Mouse (Mus musculus) kidney, postnatal 0 days (tissue): ENCODE measurements around the gene Draxin. TPM values are rescaled to one million over a fixed set of nuclear protein-coding genes. Genes with fewer than 3 reads are reported as not detected.
A peak's percentile ranks its signal among the peaks of the same experiment; 100 is the strongest.

Source experiments
- ATAC-seq: fragments of 200-750 bp; cut with Nextera tagmentation; replicated peaks from 2 replicates; pipeline ENCODE4 v1.8.0; 2017; ENCODE audit warnings: low read depth, moderate number of reproducible peaks, moderate TSS enrichment, moderate library complexity; ENCODE audit not compliant: low FRiP score
- DNase-seq: peaks from one replicate; pipeline ENCODE4 v3.0.0-alpha.2; 2016; ENCODE audit warnings: low spot score
- H3K27ac ChIP-seq: fragments of 300-500 bp; sonication (generic); 2 replicates; pipeline ENCODE4 v1.5.1; 2014; ENCODE audit warnings: mild to moderate bottlenecking
- H3K27me3 ChIP-seq: fragments of 300-500 bp; sonication (generic); 2 replicates; pipeline ENCODE4 v1.6.1; 2014; ENCODE audit warnings: low read length, mixed read lengths; ENCODE audit not compliant: insufficient read depth
- H3K36me3 ChIP-seq: fragments of 300-500 bp; sonication (generic); 2 replicates; pipeline ENCODE4 v1.6.1; 2014; ENCODE audit warnings: low read length, mixed read lengths; ENCODE audit not compliant: insufficient read depth
- H3K4me1 ChIP-seq: fragments of 300-500 bp; sonication (generic); replicated peaks from 2 replicates; pipeline ENCODE4 v1.6.1; 2014; ENCODE audit warnings: antibody characterized with exemption, low read length, mixed read lengths; ENCODE audit not compliant: insufficient read depth
- H3K4me2 ChIP-seq: fragments of 300-500 bp; sonication (generic); 2 replicates; pipeline ENCODE4 v1.6.1; 2014; ENCODE audit warnings: mild to moderate bottlenecking, low read length, moderate library complexity, mixed read lengths
- H3K4me3 ChIP-seq: fragments of 300-500 bp; sonication (generic); replicated peaks from 2 replicates; pipeline ENCODE4 v1.5.1; 2014; ENCODE audit warnings: low read depth, low read length
- H3K9ac ChIP-seq: fragments of 300-500 bp; sonication (generic); 2 replicates; pipeline ENCODE4 v1.6.1; 2014; ENCODE audit warnings: low read depth, low read length
- H3K9me3 ChIP-seq: fragments of 300-500 bp; sonication (generic); replicated peaks from 2 replicates; pipeline ENCODE4 v1.6.1; 2016; ENCODE audit warnings: low read length, inconsistent platforms, mixed read lengths
- CTCF ChIP-seq: IDR thresholded peaks from 2 replicates; pipeline ENCODE4 v1.5.1; 2016; ENCODE audit warnings: antibody characterized with exemption, low read depth, mild to moderate bottlenecking, moderate library complexity
- WGBS: fragments of 180-500 bp; shearing (Covaris S2); extraction: QIAGEN DNeasy Blood & Tissue Kit; methylation state at CpG from one replicate; pipeline ENCODE4 v1.1.7; 2014; 5-methylcytosine and 5-hydroxymethylcytosine counted together
- polyA plus RNA-seq: library from polyadenylated mRNA; unstranded; fragments of >200 nt; fragmentation: Nextera tagmentation; extraction: Ambion mirVana; gene quantifications from 2 replicates; pipeline ENCODE4 v1.2.1, GENCODE M21; 2015

Gene Draxin
- polyA plus RNA-seq, 1 experiment from 2014 or later = 0.14 TPM

DNA sequence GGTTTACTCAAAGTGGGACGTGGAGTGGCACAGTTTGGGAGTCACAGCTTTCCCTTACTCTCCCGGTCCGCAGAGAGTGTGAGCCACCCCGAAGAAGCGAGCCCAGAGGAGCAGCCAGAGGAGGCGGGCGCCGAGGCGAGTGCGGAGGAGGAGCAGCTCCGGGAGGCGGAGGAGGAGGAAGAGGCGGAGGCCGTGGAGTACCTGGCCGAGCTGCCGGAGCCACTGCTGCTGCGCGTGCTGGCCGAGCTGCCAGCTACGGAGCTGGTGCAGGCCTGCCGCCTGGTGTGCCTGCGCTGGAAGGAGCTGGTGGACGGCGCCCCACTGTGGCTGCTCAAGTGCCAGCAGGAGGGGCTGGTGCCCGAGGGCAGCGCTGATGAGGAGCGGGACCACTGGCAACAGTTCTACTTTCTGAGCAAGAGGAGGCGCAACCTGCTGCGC is 33.5 kb upstream of the Draxin start:
- H3K9ac ChIP-seq = no peak overlapping the region
- H3K36me3 ChIP-seq = no peaks in the 10 kb centered on the region
- WGBS = 1% methylated on average over 26 of the region's 29 CpGs
- ATAC-seq = peak; percentile 60
- no peaks in the 10 kb centered on the region for H3K9me3 ChIP-seq
- H3K27ac ChIP-seq = no peak overlapping the region
- peak overlapping the region; percentile 22; the same call in 1 of the 2 replicates for H3K4me3 ChIP-seq
- DNase-seq = peak; percentile 86
- H3K4me1 ChIP-seq = peaks cover 3% of the 10 kb centered on the region; the same call in 1 of the 2 replicates
- H3K4me2 ChIP-seq = peak overlapping the region; percentile 50
- peaks cover 44% of the 10 kb centered on the region for H3K27me3 ChIP-seq
- TF ChIP-seq CTCF = peak; percentile 85

DNA sequence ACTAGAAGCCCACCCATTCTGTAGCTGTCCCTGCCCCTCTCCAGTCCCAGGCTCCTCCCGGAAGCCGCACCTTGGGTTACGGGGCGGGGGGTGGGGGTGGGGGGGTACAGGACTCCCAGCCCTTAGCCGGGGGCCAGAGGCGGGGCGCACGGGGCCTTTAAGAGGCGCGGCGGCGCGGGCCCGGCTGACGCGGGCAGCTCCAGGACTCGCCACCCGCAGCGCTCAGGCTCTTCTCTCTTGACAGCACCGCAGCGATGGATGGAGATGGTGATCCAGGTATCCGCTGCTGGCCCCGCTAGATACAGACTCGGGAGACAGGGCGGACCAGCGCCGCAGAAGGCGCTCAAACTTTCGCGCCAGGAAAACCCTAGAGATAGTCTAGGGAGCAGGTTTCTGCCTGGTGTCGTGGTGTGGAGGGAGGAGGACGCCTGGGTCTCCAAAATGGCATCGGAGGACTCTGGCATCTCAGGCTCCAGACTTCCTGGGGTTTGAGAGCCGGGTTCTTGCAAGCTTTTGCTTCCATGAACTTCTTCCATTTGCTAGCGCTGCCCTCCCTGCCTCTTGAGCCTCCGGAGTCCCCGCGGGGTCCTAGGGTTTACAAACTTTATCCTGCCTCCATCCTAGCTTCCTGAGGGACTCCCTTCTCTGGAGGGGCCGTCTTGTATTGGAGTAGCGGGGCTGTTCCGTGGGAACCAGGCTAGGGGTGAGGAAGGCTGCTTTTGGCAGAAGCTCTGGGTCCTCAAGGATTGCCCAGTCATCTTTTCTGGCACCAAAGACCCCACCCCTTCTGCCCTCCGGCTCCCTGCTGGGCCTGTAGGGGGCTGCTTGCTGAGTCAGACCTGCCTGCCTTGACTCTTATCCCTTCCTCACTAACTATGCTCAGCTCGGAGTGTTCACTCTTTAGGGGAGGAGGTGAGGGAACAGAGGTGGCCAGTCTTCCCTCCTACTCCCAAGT is 30.2 kb upstream of the Draxin start, which contains the start of the genes Fbxo44 and Fbxo2:
Gene Fbxo44, minus strand, starts transcription at position 47 of the 955 bp plus-strand sequence.
Gene Fbxo2, plus strand, starts transcription at position 186 of the 955 bp plus-strand sequence.
- H3K27ac ChIP-seq = peak within 1 kb of the TSS; percentile 65
- H3K27me3 ChIP-seq = peaks cover 37% of the 10 kb centered on the region
- DNase-seq = peak; percentile 44
- peaks cover 3% of the 10 kb centered on the region; the same call in 1 of the 2 replicates for H3K4me1 ChIP-seq
- peak; percentile 53 for ATAC-seq
- H3K9ac ChIP-seq = peak within 1 kb of the TSS; percentile 77
- WGBS = 2% methylated on average over 43 of the region's 43 CpGs
- TF ChIP-seq CTCF = no peak
- H3K4me3 ChIP-seq = peak within 1 kb of the TSS; percentile 60
- peak within 1 kb of the TSS; percentile 98 for H3K4me2 ChIP-seq
- H3K9me3 ChIP-seq = no peaks in the 10 kb centered on the region
- 0 out of 2 replicates have a peak, but pooled peaks cover 11% of the 10 kb centered on the region for H3K36me3 ChIP-seq

GRCm38 (mm10) chr4:148159544-148160435 is 29.3 kb upstream of the Draxin start:
- peak; percentile 20; the same call in 1 of the 2 replicates for TF ChIP-seq CTCF
- Histone ChIP-seq H3K4me1 (peaks cover 3% of the 10 kb centered on the region; the same call in 1 of the 2 replicates), H3K27ac (peak overlapping the region; percentile 65), H3K9ac (peak overlapping the region; percentile 77), H3K4me3 (peak overlapping the region; percentile 60), H3K9me3 (no peaks in the 10 kb centered on the region), H3K36me3 (0 out of 2 replicates have a peak, but pooled peaks cover 11% of the 10 kb centered on the region), H3K4me2 (peak overlapping the region; percentile 98), H3K27me3 (peaks cover 28% of the 10 kb centered on the region)
- WGBS = under 1% methylated on average over 55 of the region's 55 CpGs
- ATAC-seq = peak; percentile 87
- peak; percentile 96 for DNase-seq

DNA sequence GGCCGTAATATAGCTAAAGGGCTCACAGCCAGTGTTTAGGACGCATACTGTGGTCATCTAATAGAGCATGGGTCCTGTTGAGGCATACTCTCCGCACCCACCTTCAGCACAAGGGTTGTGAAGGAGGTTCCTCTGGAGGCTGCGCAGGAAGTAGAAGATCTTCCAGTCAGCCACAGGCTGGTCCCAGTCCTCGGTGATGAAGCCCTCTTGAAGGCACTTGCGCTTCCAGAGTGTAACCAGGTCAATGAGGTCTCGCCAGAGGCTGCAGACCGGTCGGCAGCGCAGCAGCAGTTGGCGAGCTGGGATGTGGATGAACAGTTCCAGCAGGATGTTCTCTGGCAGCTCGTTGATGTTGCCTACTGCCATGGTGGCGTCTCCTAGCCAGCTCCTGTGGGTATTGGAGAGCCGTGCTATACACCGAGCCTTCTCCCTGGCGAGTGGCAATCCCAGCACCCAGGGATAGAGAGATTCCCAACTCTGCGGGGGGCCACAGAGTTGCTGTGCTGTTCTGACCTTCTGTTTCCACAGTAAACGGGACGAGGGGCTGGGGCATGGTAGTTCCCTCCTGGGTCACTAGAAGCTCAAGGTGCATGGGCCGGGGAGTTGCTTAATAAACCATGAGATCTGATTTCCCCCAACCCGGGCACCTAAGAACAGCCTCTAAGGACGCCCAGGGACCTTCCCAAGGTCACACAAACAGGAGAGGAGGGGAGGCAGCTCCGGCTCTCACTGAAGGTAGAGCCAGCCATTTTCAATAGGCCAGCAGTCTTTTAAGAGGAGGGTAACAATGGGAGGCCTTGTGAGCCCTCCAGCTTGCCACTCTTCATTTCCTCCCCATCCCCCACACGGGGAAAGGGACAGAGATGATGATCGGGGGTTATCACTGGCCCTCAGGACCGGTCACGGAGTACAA is 28.2 kb upstream of the Draxin start:
- WGBS = 33% methylated on average over 27 of the region's 27 CpGs
- no peak for ATAC-seq

DNA sequence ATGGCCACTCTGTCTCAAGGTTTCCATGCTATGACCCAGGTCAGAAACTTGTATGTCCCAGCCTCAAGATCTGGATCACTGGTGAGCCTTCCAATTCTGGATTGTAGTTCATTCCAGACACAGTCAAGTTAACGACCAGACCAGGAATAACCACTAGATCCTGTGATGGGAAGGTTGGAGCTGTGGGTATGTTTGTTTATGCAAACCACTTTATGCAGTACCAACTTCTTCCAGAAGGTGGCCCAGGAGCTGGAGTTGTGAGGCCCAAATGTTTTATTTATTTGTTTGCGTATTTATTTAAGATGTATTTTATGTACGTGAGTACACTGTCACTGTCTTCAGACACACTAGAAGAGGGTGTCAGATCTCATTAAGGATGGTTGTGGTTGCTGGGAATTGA is 24.5 kb upstream of the Draxin start:
- DNase-seq = no peak
- Histone ChIP-seq H3K36me3 (0 out of 2 replicates have a peak, but pooled peaks cover 11% of the 10 kb centered on the region), H3K4me2 (no peak overlapping the region), H3K9ac (no peak overlapping the region), H3K4me1 (peaks cover 3% of the 10 kb centered on the region; the same call in 1 of the 2 replicates), H3K9me3 (no peaks in the 10 kb centered on the region), H3K27me3 (no peaks in the 10 kb centered on the region), H3K4me3 (no peak overlapping the region), H3K27ac (no peak overlapping the region)
- no peak for ATAC-seq
- 54% methylated on average over 3 of the region's 3 CpGs for WGBS
- peak; percentile 67 for TF ChIP-seq CTCF

More for the DNA sequence above, 28.2 kb upstream of the Draxin start:
- Histone ChIP-seq H3K4me3 (peak overlapping the region; percentile 60), H3K4me1 (no peaks in the 10 kb centered on the region; the same call in 1 of the 2 replicates), H3K9ac (peak overlapping the region; percentile 77), H3K27ac (peak overlapping the region; percentile 65), H3K9me3 (no peaks in the 10 kb centered on the region), H3K4me2 (peak overlapping the region; percentile 98), H3K27me3 (peaks cover 18% of the 10 kb centered on the region; the same call in 1 of the 2 replicates), H3K36me3 (0 out of 2 replicates have a peak, but pooled peaks cover 11% of the 10 kb centered on the region)
- no peak for DNase-seq
- TF ChIP-seq CTCF = no peak
